Mouse (Mus musculus): ENCODE measurements around the gene Gfral.

Gene Gfral

DNA sequence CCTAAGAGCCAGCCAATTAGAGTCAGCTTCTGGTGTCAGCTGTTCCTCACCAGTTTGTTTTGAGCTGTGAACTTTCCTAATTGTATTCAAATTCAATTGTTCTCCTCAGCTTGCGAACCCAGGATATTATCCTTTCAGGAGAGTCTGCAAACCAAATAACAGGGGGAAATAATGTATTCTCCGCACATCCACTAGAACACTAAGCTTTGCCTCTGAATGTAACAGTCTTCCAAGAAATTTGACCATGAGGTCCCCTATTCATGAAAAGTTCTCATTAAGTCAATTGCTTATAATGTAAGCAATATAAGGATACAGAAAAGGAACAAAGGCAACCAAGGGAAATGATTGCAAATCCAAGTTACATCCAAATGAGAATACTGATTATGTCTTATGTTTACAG is at the start of gene Gfral:
Gene Gfral, minus strand, starts transcription at position 101 of the 400 bp plus-strand sequence.
- no peak for DNase-seq (ENCODE audit: low spot score in 2 of 2)

- DNase-seq (ENCODE audit: low spot score in 2 of 2), result no peak
These were observed 44.3 kb upstream of the Gfral start for GRCm38 (mm10) chr9:76257731-76258130.

DNA sequence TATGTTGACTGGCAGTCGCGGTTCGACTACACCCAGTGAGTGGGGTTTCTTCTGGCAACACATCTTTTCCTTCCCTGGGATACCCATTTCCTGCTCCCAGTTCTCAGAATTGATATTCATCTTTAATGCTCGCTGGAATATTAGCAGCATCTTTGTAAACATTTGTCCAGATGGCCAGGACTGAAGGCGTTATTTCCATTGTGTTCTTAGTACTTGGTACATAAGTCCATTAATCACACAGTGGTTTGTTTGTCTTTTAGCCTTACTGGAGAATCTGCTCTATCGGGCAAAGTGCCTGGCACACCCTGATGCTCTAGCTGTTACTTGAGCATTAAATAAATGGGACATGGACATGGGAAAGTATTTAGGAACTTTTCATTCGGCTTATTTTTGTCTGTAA is 39.1 kb upstream of the Gfral start:
- DNase-seq (ENCODE audit: low spot score in 2 of 2), result no peak

DNA sequence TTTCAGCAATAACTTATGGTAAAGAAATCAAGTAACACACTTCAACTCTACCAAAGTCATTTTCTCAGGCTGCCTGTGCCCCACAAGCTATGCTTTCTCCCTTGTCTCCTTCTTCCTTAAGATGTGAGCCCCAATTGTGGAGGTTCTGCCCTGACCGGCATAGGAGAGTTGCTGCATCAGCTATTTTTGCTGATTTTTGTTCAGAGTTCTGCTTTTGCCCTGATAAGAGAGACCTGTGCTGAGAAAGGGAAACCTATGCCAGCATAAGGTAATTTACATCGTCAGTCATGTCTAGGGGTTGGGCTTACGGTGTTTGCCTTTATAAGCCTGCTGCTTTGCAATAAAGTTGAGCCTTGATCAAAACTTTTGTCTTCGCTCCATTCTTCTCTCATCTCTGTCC is 38.7 kb upstream of the Gfral start:
- DNase-seq (ENCODE audit: low spot score in 2 of 2), result no peak

GRCm38 (mm10) chr9:76242322-76242721 is 28.9 kb upstream of the Gfral start:
- no peak for DNase-seq (ENCODE audit: low spot score in 2 of 2)

GRCm38 (mm10) chr9:76237946-76238345 is 24.5 kb upstream of the Gfral start:
- no peak for DNase-seq (ENCODE audit: low spot score in 2 of 2)

DNA sequence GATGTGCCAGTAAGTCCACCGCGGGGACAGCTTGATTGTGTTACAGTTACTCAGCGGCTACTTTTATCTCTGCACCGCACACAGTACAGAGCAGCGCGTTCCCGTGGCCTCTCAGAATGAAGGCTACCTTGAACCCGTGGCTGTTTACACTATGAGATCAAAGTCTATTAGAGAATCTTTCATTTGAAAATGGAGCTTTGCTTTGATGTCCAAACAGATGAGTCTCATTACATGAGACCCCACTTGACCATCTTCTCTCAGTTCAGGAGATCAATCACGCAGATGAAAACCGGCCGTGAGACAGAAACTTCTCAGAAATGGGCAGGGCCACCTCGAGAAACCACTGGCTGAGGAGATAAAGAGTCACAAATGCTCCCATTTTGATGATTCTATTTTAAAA is 23.8 kb upstream of the Gfral start:
- no peak for DNase-seq (ENCODE audit: low spot score in 2 of 2)

- peak; percentile 24 to 64 for DNase-seq (ENCODE audit: low spot score in 2 of 2)
These were observed 23.2 kb upstream of the Gfral start for GRCm38 (mm10) chr9:76236626-76237025.

GRCm38 (mm10) chr9:76235945-76236503 is 22.6 kb upstream of the Gfral start:
- peak; percentile 20 to 36 for DNase-seq (ENCODE audit: low spot score in 2 of 2)

- no peak for DNase-seq (ENCODE audit: low spot score in 2 of 2)
These were observed 21.4 kb upstream of the Gfral start for GRCm38 (mm10) chr9:76234899-76235298.

- no peak for DNase-seq (ENCODE audit: low spot score in 2 of 2)
These were observed 16.9 kb upstream of the Gfral start for GRCm38 (mm10) chr9:76230400-76230799.

DNA sequence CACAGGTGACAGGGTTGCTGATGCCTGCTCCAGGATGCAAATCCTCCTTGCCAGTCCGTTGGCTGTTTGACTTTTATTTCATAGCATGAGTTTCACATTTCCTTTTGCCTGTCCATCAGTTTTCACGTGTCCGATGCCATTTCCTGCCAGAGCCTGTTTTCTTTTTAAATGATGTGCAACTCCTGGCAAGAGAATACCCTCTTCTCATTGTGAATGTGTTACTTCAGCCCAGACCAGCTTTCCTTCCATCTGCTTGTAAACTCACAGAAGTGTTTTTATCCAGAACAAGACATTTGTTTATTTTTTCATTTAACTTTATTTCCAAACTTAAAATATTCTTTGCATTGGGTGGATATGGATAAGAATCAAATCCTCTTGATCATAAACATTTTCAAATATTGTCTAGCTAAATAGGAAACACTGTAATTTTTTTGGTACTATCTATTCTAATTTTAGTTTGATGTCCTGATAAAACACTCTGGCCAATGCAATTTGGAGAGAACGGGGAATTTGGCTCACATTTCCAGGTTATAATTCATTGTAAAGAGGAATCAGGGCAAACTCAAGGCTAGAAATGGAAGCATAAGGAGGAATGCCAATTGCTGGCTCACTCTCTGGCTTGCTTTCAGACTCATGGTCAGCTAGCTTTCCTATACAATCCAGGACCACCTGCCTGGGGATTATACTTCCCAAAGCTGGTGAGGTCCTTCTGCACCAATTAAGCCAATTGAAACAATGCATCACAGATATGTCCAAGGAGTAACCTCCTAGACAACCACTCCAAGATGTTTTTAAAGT is 3.9 kb upstream of the Gfral start:
- DNase-seq (ENCODE audit: low spot score in 2 of 2), result no peak

DNA sequence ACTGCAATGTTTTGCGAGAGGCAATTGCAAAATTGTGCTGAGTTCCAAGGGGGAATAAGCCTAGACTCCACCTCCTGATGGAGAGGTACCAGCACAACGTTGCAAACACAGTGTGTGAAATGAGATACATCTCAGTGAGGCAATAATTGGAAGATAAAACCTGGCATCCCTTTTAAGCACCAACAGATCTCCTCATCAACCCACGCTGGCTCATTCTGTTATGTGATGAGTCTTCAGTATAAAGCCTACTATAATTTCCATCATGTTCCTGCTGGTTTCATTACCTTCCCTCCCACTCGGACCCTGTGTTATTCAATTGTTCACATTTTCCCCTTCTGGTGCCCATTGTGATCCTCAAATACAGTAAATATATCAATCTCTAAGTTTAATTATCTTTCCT is 1.2 kb upstream of the Gfral start:
- no peak for DNase-seq (ENCODE audit: low spot score in 2 of 2)

- DNase-seq (ENCODE audit: low spot score in 2 of 2), result no peak
These were observed 16.5 kb downstream of the Gfral start for GRCm38 (mm10) chr9:76196917-76197316.

DNA sequence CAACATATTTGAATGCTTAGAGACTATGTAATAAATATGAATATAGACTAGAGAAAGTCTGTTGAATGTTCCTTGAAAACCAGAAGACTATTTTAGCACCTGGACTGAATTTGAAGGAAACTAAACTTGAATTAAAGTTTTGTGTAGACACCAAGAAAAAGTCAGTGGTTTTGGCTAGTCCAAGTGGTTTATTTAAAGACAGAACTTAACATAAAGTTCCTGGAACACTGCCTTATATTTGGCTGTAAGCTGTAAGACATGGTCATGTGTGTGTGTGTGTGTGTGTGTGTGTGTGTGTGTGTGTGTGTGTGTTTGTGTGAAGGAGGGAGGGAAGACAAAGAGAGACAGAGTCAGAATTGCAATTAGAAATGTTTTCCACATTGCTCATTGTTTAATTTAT is 34.2 kb downstream of the Gfral start:
- no peak for DNase-seq (ENCODE audit: low spot score in 2 of 2)

DNA sequence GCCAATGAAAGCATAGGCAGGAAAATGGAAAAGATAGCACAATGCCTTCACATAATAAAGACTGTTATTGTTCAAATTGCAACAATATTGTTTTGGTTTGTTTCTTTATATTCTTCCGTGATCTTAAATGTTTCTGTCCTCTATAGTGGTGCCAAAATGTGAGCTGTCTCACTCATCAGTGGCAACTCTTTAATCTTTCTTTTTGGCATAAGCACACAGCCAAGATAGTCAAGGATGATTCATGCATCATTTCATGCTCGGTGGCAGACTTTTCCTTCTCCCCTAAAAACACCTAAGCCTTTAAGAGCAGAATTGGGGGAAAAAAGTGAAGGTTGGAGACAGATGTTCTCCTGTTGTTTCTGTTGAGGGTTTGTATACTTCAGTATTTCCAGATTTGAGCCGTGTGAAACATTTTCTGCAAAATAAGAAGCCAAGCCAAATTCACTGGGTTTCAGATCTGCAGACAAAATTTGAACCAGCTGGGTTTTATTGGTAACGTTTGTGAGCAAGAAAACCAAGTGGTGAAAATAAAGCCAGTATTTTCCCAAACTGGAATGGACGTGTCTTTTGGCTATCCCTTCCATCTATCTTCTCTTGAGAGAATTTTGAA is 40.7 kb downstream of the Gfral start:
- DNase-seq (ENCODE audit: low spot score in 2 of 2), result no peak

GRCm38 (mm10) chr9:76168355-76168754 is 45.1 kb downstream of the Gfral start:
- no peak for DNase-seq (ENCODE audit: low spot score in 2 of 2)

GRCm38 (mm10) chr9:76162446-76162845 is 51.0 kb downstream of the Gfral start:
- no peak for DNase-seq (ENCODE audit: low spot score in 2 of 2)

GRCm38 (mm10) chr9:76145593-76145992 is 67.9 kb downstream of the Gfral start:
- no peak for DNase-seq (ENCODE audit: low spot score in 2 of 2)

GRCm38 (mm10) chr9:76138378-76139109 is 74.9 kb downstream of the Gfral start:
- peak in 1 of 2 experiments; percentile 9 for DNase-seq (ENCODE audit: low spot score in 2 of 2)

DNA sequence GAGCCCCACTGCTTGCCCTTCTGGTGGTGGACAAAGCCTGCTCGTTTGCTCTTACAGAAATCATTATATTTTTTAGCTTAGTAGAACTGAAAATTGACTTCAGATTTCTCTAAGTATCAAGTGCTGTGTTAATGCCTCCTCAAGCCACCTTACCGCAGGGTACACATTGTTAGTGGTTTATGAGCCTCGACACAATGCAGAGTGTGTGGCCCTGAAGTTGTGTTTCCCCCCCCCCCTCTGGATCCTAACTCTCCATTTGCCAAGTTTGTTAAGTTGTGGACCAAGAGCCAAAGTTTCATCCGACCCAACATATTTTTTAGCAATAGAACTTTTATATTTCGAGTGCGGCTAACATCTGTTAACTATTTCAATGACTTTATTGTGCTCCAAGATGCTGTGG is 79.4 kb downstream of the Gfral start:
- no peak for DNase-seq (ENCODE audit: low spot score in 2 of 2)

- DNase-seq (ENCODE audit: low spot score in 2 of 2), result no peak
These were observed 84.1 kb downstream of the Gfral start for GRCm38 (mm10) chr9:76129353-76129752.
